Mouse (Mus musculus) ES-E14 (cell line): ENCODE data around the gene Adora2b. TPM values are rescaled to one million over a fixed set of nuclear protein-coding genes. Genes with fewer than 3 reads are reported as not detected.

Experiments
- DNase-seq: peaks from one replicate; pipeline ENCODE4 v3.0.0-alpha.2; 2013; ENCODE audit warnings: low read depth, low spot score
- H3K27ac ChIP-seq: 2 replicates; pipeline ENCODE4 v1.5.1; 2012; ENCODE audit warnings: low read depth, mild to moderate bottlenecking, low read length, moderate library complexity, mixed read lengths; ENCODE audit not compliant: poor library complexity, insufficient read depth, severe bottlenecking
- H3K36me3 ChIP-seq: 2 replicates; pipeline ENCODE4 v1.6.1; 2012; ENCODE audit warnings: mild to moderate bottlenecking, low read length, moderate library complexity, mixed read lengths; ENCODE audit not compliant: control insufficient read depth, poor library complexity, insufficient read depth, severe bottlenecking
- H3K4me1 ChIP-seq, 2 experiments: fragments of 150-350 bp in 1 of 2; sonication (generic) in 1 of 2; 2 replicates each; pipeline ENCODE4 v1.6.1; 2012; ENCODE audit warnings: low read length in 2 of 2, mild to moderate bottlenecking in 1 of 2, mixed read lengths in 1 of 2; ENCODE audit not compliant: control insufficient read depth in 2 of 2, insufficient read depth in 2 of 2, poor library complexity in 1 of 2
- H3K4me3 ChIP-seq, 2 experiments: fragments of 150-350 bp in 1 of 2; sonication (generic) in 1 of 2; 2 replicates each; pipeline ENCODE4 v1.5.1; 2012; ENCODE audit warnings: low read length in 2 of 2, low read depth in 1 of 2, mild to moderate bottlenecking in 1 of 2, mixed read lengths in 1 of 2; ENCODE audit not compliant: insufficient read depth in 1 of 2, poor library complexity in 1 of 2, severe bottlenecking in 1 of 2
- H3K9ac ChIP-seq: 2 replicates; pipeline ENCODE4 v1.6.1; 2012; ENCODE audit warnings: low read depth, mild to moderate bottlenecking, low read length, mixed read lengths; ENCODE audit not compliant: poor library complexity, insufficient read depth, severe bottlenecking
- H3K9me3 ChIP-seq: fragments of 150-350 bp; sonication (generic); 2 replicates; pipeline ENCODE4 v1.6.1; 2012; ENCODE audit warnings: low read depth, mild to moderate bottlenecking, low read length; ENCODE audit not compliant: control insufficient read depth, insufficient read depth
- CHD2 ChIP-seq: IDR thresholded peaks from 2 replicates; pipeline ENCODE4 v1.6.1; 2014; ENCODE audit warnings: mild to moderate bottlenecking, low read depth, low read length, inconsistent platforms
- HCFC1 ChIP-seq: IDR thresholded peaks from 2 replicates; pipeline ENCODE4 v1.6.1; 2012; ENCODE audit warnings: low read length, inconsistent platforms, borderline replicate concordance; ENCODE audit not compliant: insufficient read depth
- MAFK ChIP-seq: IDR thresholded peaks from 2 replicates; pipeline ENCODE4 v1.6.1; 2014; ENCODE audit warnings: mild to moderate bottlenecking, low read depth, low read length, inconsistent platforms; ENCODE audit not compliant: insufficient read depth
- ZC3H11A ChIP-seq: IDR thresholded peaks from 2 replicates; pipeline ENCODE4 v1.6.1; 2012; ENCODE audit warnings: low read depth, mild to moderate bottlenecking, inconsistent platforms, low read length, borderline replicate concordance
- ZNF384 ChIP-seq: IDR thresholded peaks from 2 replicates; pipeline ENCODE4 v1.6.1; 2012; ENCODE audit warnings: low read depth, low read length, inconsistent platforms
- in situ Hi-C, 2 experiments: fragments of 600-800 bp; cut with MboI; formaldehyde crosslinking; loops; one replicate each; pipeline ENCODE4 v1.15.1; 2025; ENCODE audit warnings: low sequenced_read_pairs in 2 of 2, inconsistent platforms in 1 of 2; ENCODE audit not compliant: unreplicated experiment in 2 of 2
- total RNA-seq: library from RNA; depleted of rRNA; stranded (reverse); fragments of 300-350 nt; gene quantifications from 2 replicates; pipeline ENCODE4 v1.2.3, GENCODE M21; 2012; rRNA removed

Gene Adora2b
- total RNA-seq, 1 experiment = 8.0 TPM

GRCm38 (mm10) chr11:62309296-62309695, 60.5 kb downstream of the Adora2b start:
- H3K36me3 ChIP-seq = peaks cover 12% of the 10 kb centered on the region
- H3K9ac ChIP-seq = no peak overlapping the region
- no peaks in the 10 kb centered on the region for H3K4me1 ChIP-seq
- TF ChIP-seq ZC3H11A = no peak
- no peak for TF ChIP-seq MAFK
- TF ChIP-seq CHD2 = no peak
- TF ChIP-seq HCFC1 = no peak
- no peak for TF ChIP-seq ZNF384
- in situ Hi-C loops = no loop called here
- no peak overlapping the region for H3K27ac ChIP-seq
- H3K9me3 ChIP-seq = no peaks in the 10 kb centered on the region
- no peak overlapping the region for H3K4me3 ChIP-seq
- no peak for DNase-seq

GRCm38 (mm10) chr11:62314984-62315383, 66.2 kb downstream of the Adora2b start:
- in situ Hi-C loops = no loop called here
- TF ChIP-seq MAFK (no peak), ZNF384 (no peak), ZC3H11A (no peak), CHD2 (no peak), HCFC1 (no peak)
- H3K9ac ChIP-seq = no peak overlapping the region
- no peak for DNase-seq
- H3K4me1 ChIP-seq = no peaks in the 10 kb centered on the region
- peaks cover 28% of the 10 kb centered on the region for H3K36me3 ChIP-seq
- H3K4me3 ChIP-seq = no peak overlapping the region
- no peaks in the 10 kb centered on the region for H3K9me3 ChIP-seq
- no peak overlapping the region for H3K27ac ChIP-seq

Other genes starting within 250 kb of the Adora2b start
- gene Zswim7, start 32.4 kb downstream of the Adora2b start, total RNA-seq = 26.1 and 40.7 TPM in 2 replicates
- gene Ttc19, start 32.5 kb downstream of the Adora2b start, total RNA-seq = 24.1 and 27.4 TPM in 2 replicates
- 21.9 and 25.8 TPM in 2 replicates for gene Pigl, start 209.5 kb downstream of the Adora2b start, total RNA-seq
- gene Ncor1, start 209.6 kb downstream of the Adora2b start, total RNA-seq = 186 and 206 TPM in 2 replicates